Mouse (Mus musculus) left cerebral cortex, adult 9 months (tissue): ENCODE measurements around the gene Enho.
A peak's percentile ranks its signal among the peaks of the same experiment; 100 is the strongest.
"Not testable (repeated sequence)": the region's sequence is repeated elsewhere in the genome, so short reads cannot be mapped to it uniquely, and the experiment has no call there.

ENCODE experiments used
- DNase-seq, 2 experiments: peaks; one replicate each; pipeline ENCODE4 v3.0.0; 2022; ENCODE audit warnings: low spot score in 2 of 2

Enho gene

GRCm38 (mm10) chr4:41639913-41640507, at the start of gene Enho:
Enho (minus strand) TSS chr4:41640324.
- DNase-seq, result peak; percentile 83 to 94

- not testable (repeated sequence) for DNase-seq
These were observed 48.4 kb upstream of the Enho start for GRCm38 (mm10) chr4:41688562-41688961.

DNA sequence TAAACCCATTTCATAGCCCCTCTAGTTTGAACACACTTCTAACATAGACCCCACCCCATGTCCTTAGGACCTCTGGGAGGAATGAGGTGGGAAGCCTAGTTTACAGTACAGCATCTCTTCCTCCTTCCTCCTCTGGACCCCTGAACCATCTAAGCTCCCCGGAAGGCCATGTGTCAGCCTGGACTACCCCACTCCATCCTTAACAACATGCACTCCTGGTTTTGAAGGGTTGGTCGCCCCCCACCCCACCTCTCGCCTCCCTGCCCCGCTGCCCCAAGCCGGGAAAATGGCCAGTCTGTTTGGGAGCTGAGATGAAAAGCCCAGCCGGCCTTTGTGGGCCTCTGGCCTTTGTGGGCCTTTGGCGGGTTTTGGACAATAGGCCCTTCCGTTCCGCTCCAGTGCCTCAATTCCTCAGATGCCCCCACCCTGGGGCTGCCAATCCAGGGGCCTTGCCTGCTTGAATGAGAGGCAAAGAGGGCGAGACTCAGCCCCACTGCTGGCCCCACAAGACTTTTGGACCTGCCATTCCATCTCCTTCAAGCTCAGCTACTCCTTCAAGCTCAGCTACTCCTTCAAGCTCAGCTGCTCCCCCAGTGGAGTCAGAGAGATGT, 45.9 kb upstream of the Enho start:
- DNase-seq, result not testable (repeated sequence)

- DNase-seq, result not testable (repeated sequence)
These were observed 44.9 kb upstream of the Enho start for GRCm38 (mm10) chr4:41684931-41685453.

GRCm38 (mm10) chr4:41684131-41684930, 44.2 kb upstream of the Enho start:
- DNase-seq, result not testable (repeated sequence)

GRCm38 (mm10) chr4:41683303-41683702, 43.2 kb upstream of the Enho start:
- DNase-seq, result not testable (repeated sequence)

GRCm38 (mm10) chr4:41682789-41683188, 42.7 kb upstream of the Enho start:
- DNase-seq, result no peak

DNA sequence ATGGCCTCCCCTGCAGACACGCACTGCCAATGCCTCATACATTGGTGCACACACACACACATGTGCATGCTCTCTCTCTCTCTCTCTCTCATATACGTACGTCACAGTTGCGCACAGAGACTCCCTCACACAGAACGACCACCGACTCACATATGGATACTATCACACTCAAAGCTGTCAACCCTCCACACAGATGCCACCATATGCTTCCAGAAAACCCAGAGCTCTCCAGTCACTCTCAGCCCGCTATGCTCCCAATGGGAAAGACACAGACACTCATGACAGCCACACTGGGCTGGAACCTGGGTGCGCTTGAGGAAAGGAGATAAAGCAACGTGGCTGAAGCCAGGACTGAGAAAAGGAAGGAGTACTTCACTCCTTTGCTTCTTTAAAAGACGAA, 41.8 kb upstream of the Enho start:
- DNase-seq, result no peak

DNA sequence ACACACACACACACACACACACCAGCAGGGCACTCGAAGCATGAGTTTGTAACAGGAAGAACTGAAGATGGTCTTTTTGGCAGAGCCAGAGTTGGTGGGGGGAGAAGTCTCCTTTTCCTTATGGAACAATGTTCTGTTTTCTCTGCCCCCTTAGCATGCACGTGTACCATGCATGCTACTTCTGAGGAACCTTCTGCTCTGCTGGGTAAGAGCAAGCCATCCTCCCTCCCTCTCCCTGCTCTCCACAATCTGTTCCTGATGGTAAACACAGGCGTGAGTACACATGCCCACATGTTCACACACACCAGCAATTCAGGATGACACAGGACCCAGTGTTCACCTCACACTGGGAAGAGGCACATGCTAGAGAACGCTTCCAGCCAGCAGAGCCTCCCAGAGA, 41.1 kb upstream of the Enho start:
- peak in 1 of 2 experiments; percentile 69 for DNase-seq

- DNase-seq, result no peak
These were observed 39.2 kb upstream of the Enho start for GRCm38 (mm10) chr4:41679291-41679690.

DNA sequence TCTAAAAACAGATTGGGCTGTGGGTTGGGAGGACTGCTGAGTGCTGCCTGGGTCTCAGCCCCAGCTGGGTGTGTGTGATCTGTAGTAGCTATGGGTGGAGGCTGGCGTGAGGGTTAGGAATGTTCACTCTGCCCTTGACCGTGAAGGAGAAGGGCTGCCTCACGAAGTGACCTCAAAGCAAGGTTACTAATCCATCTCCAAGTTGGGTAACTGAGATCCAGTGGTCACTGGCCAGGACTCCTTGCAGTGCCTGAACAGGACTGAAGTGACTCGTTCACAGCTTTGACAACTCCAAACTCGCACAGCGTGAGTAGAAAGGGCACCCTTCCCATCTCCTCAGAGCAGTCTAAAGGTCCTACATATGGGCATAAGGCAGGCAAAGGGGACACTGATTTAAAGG, 38.7 kb upstream of the Enho start:
- no peak for DNase-seq

- DNase-seq, result no peak
These were observed 37.0 kb upstream of the Enho start for GRCm38 (mm10) chr4:41677006-41677629.

DNA sequence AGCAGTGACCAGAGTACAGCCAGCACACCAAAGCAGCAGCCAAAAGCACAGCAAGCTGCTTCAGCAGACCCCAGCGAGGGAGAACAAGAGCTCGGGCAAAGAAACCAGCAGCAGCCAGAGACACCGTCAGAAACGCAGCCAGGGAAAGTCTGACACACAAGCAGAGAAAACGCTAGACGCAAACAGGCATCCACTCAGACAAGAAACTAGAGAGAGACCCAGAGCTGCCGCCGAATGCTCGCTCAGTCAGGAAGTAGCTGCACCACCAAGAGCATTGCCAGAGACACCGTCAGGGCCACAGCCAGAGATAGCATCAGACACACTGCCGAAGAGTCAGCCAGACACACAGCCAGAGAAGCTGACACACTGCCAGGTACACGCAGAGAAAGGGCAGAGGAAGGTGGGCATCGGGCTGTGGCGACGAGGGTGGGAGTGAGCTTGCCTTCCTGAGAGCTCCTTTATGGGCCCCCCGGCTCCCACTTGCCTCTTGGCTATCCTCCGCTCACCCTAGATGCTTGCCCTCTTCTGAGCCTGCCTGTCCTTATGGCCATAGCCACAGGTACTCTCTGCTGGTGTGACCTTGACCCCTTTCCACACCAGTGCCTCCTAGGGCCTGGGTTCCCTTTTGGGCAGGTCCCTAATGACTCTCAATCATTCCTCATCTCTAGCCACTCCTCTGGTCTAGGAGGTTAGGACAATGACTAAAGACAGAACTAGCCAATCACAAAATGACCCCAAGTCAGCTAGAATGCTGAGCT, 36.3 kb upstream of the Enho start:
- DNase-seq, result no peak

- DNase-seq, result no peak
These were observed 33.1 kb upstream of the Enho start for GRCm38 (mm10) chr4:41673186-41673585.

DNA sequence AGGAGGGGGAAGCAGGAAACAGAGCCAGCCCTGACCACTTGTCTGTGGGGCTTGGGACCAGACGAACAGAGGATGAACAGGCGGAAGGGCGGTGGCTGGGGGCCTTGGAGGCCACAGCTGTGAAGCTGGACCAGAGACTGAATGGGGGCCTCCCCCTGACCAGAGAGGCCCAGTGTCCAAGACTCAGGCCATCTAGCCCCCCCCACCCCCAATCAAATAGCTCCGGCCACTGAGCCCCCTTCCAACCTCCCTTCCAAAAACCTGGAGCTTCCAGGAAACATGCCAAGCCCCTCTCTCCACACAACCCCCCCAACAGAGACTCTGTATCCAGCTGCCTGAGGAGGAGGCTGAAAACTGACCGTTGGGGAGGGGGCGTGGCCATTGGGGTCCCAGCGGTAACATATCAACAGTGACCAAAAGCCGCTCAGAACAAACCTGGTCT, 32.4 kb upstream of the Enho start:
- DNase-seq, result no peak

- no peak for DNase-seq
These were observed 31.9 kb upstream of the Enho start for GRCm38 (mm10) chr4:41671963-41672480.

DNA sequence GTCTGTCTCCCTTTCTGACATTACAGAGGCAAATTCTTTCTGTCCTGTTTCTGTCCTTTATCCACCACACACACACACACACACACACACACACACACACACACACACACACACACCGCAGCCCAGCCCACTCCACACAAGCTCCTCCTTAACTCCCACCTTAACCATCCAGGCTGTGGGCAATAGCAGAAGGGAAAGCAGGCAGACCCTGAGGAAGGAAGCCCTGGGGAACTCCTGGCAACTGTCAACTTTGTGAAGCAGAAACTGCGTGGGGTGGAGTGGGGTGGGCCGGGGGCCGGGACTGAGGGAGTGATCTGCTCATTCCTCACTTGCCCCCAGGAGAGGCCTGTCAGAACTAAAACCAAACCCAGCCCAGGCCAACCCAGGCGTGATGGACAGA, 31.4 kb upstream of the Enho start:
- no peak for DNase-seq

GRCm38 (mm10) chr4:41670836-41671235, 30.7 kb upstream of the Enho start:
- DNase-seq, result no peak

GRCm38 (mm10) chr4:41666646-41667045, 26.5 kb upstream of the Enho start:
- no peak for DNase-seq

GRCm38 (mm10) chr4:41665009-41665675, 25.0 kb upstream of the Enho start:
- DNase-seq, result no peak

- DNase-seq, result no peak
These were observed 24.4 kb upstream of the Enho start for GRCm38 (mm10) chr4:41664533-41664932.
